In the genomic region with DNA sequence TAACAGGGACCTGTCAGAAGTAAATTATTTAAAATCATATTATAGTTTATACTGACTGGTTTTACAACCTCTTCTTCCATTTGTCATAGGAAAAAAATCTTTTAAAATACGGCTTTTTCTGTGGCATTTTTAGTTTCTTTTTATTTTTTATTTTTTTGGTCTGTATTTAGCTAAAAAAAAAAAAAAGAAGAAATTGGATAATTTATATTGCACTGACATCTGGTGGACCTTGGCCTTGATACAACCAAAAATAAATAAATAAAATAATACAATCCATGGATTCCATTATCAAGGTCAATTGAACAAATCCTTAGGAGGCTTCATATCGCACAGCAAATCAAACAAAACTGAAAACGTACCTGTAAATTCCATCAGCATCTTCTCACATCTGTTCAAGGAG, we compare ENCODE assay signal across 30 mouse cellular contexts.
"Had no signal": no experiment of that assay in that cellular context is flagged by ENCODE, and none has a peak within 500 bp of the region (broad histone marks: within the 10 kb centered on the region; RNA-seq: fewer than 3 reads in every experiment).

No protein-coding gene starts in this region.

- ATAC-seq: liver, embryonic 12.5 days; liver, postnatal 0 days; lung, postnatal 0 days; midbrain, embryonic 13.5 days; midbrain, embryonic 15.5 days had no signal

- H3K27ac ChIP-seq: limb, embryonic 10.5 days; limb, embryonic 12.5 days; limb, embryonic 13.5 days; limb, embryonic 15.5 days; liver, embryonic 12.5 days; liver, embryonic 13.5 days; liver, embryonic 14.5 days; liver, embryonic 15.5 days; lung, embryonic 15.5 days; macrophage; midbrain, embryonic 10.5 days; midbrain, embryonic 12.5 days; midbrain, embryonic 13.5 days; midbrain, embryonic 15.5 days; neural tube, embryonic 12.5 days had no signal

- DNase-seq: left cerebral cortex, postnatal 4 days; liver; liver, embryonic 13.5 days; liver, postnatal 0 days; lung, adult 18-20 months; lung, adult 2 months; lung, embryonic 14.5 days; lung, postnatal 10 days; lung, postnatal 14 days; lung, postnatal 36 days; lung, postnatal 4 days had no signal

- H3K27me3 ChIP-seq: limb, embryonic 12.5 days; limb, embryonic 13.5 days; limb, embryonic 15.5 days; liver, embryonic 12.5 days; liver, embryonic 13.5 days; liver, embryonic 15.5 days; lung, embryonic 15.5 days; megakaryocyte, embryonic 14.5 days; midbrain, embryonic 12.5 days; midbrain, embryonic 13.5 days; midbrain, embryonic 15.5 days; neural tube, embryonic 12.5 days had no signal

- H3K4me3 ChIP-seq: limb, embryonic 10.5 days; limb, embryonic 12.5 days; limb, embryonic 13.5 days; limb, embryonic 15.5 days; liver, embryonic 12.5 days; liver, embryonic 13.5 days; liver, embryonic 15.5 days; lung, embryonic 15.5 days; megakaryocyte, embryonic 14.5 days; midbrain, embryonic 10.5 days; midbrain, embryonic 12.5 days; midbrain, embryonic 13.5 days; midbrain, embryonic 15.5 days; myocyte; neural tube, embryonic 12.5 days had no signal

- H3K4me1 ChIP-seq: limb, embryonic 10.5 days; limb, embryonic 12.5 days; limb, embryonic 13.5 days; limb, embryonic 15.5 days; liver, embryonic 12.5 days; liver, embryonic 13.5 days; liver, embryonic 15.5 days; lung, embryonic 15.5 days; megakaryocyte, embryonic 14.5 days; midbrain, embryonic 10.5 days; midbrain, embryonic 12.5 days; midbrain, embryonic 13.5 days; midbrain, embryonic 15.5 days; neural tube, embryonic 12.5 days had no signal

- H3K36me3 ChIP-seq: limb, embryonic 10.5 days; limb, embryonic 12.5 days; limb, embryonic 13.5 days; limb, embryonic 15.5 days; liver, embryonic 12.5 days; liver, embryonic 13.5 days; liver, embryonic 15.5 days; lung, embryonic 15.5 days; midbrain, embryonic 10.5 days; midbrain, embryonic 12.5 days; midbrain, embryonic 13.5 days; midbrain, embryonic 15.5 days; neural tube, embryonic 12.5 days had no signal

- H3K9me3 ChIP-seq: limb, embryonic 10.5 days; limb, embryonic 12.5 days; limb, embryonic 13.5 days; limb, embryonic 15.5 days; liver, embryonic 12.5 days; liver, embryonic 13.5 days; liver, embryonic 15.5 days; lung, embryonic 15.5 days; megakaryocyte, embryonic 14.5 days; midbrain, embryonic 10.5 days; midbrain, embryonic 12.5 days; midbrain, embryonic 13.5 days; midbrain, embryonic 15.5 days; neural tube, embryonic 12.5 days had no signal

- H3K9ac ChIP-seq: limb, embryonic 12.5 days; limb, embryonic 13.5 days; limb, embryonic 15.5 days; liver, embryonic 12.5 days; liver, embryonic 13.5 days; liver, embryonic 14.5 days; liver, embryonic 15.5 days; liver, postnatal 0 days; lung, embryonic 14.5 days; lung, embryonic 15.5 days; midbrain, embryonic 12.5 days; midbrain, embryonic 13.5 days; midbrain, embryonic 15.5 days; neural tube, embryonic 12.5 days had no signal

- H3K4me2 ChIP-seq: limb, embryonic 12.5 days; limb, embryonic 13.5 days; limb, embryonic 15.5 days; liver, embryonic 11.5 days; liver, embryonic 12.5 days; liver, embryonic 13.5 days; liver, embryonic 15.5 days; lung, embryonic 14.5 days; lung, embryonic 15.5 days; midbrain, embryonic 11.5 days; midbrain, embryonic 12.5 days; midbrain, embryonic 13.5 days; midbrain, embryonic 15.5 days; neural tube, embryonic 12.5 days had no signal
